Mouse (Mus musculus) CH12.LX (cell line): ENCODE measurements around the gene Atrx. TPM values are rescaled to one million over a fixed set of nuclear protein-coding genes. Genes with fewer than 3 reads are reported as not detected.

ENCODE experiments used
- DNase-seq: peaks from one replicate; pipeline ENCODE4 v3.0.0-alpha.2; 2013; ENCODE audit errors: extremely low read depth
- H3K27ac ChIP-seq: 2 replicates; pipeline ENCODE4 v1.5.1; 2012; ENCODE audit warnings: low read depth, mild to moderate bottlenecking, control low read depth, moderate library complexity; ENCODE audit not compliant: insufficient read depth
- H3K27me3 ChIP-seq: replicated peaks from 2 replicates; pipeline ENCODE3; 2012; ENCODE audit warnings: inconsistent platforms
- H3K36me3 ChIP-seq, 2 experiments: replicated peaks in 1 of 2; 2 replicates each; pipeline versions ENCODE3 to v1.6.1; 2012; ENCODE audit warnings: inconsistent platforms in 1 of 2, low read length in 1 of 2, mild to moderate bottlenecking in 1 of 2, mixed read lengths in 1 of 2, moderate library complexity in 1 of 2; ENCODE audit not compliant: control insufficient read depth in 1 of 2, insufficient read depth in 1 of 2
- H3K4me1 ChIP-seq, 2 experiments: 2 replicates each; pipeline ENCODE4 v1.6.1; 2012; ENCODE audit warnings: inconsistent platforms in 1 of 2, moderate library complexity in 1 of 2; ENCODE audit not compliant: insufficient read depth in 2 of 2, control insufficient read depth in 1 of 2
- H3K4me2 ChIP-seq: 2 replicates; pipeline ENCODE4 v1.6.1; 2012; ENCODE audit warnings: low read depth, mild to moderate bottlenecking, control low read depth; ENCODE audit not compliant: poor library complexity, insufficient read depth, severe bottlenecking
- H3K4me3 ChIP-seq, 3 experiments: fragments of 150-350 bp in 1 of 3; sonication (generic) in 1 of 3; replicated peaks in 1 of 3; 2 replicates each; pipeline versions ENCODE3 to v1.5.1; 2011 to 2012; ENCODE audit warnings: low read depth in 2 of 3, low read length in 2 of 3, mild to moderate bottlenecking in 2 of 3, moderate library complexity in 2 of 3, control low read depth in 1 of 3, improper control_type of control experiment in 1 of 3, inconsistent platforms in 1 of 3, mixed read lengths in 1 of 3; ENCODE audit not compliant: poor library complexity in 1 of 3
- H3K79me2 ChIP-seq: replicated peaks from 2 replicates; pipeline ENCODE4 v1.6.1; 2012; ENCODE audit warnings: mild to moderate bottlenecking, moderate library complexity; ENCODE audit not compliant: control insufficient read depth, poor library complexity, insufficient read depth, severe bottlenecking; ENCODE audit errors: extremely low read depth
- H3K9ac ChIP-seq: 2 replicates; pipeline ENCODE4 v1.6.1; 2012; ENCODE audit warnings: low read depth, mild to moderate bottlenecking, control low read depth, moderate library complexity; ENCODE audit not compliant: insufficient read depth
- H3K9me3 ChIP-seq: replicated peaks from 2 replicates; pipeline ENCODE3; 2012; ENCODE audit warnings: low read length, inconsistent platforms, mixed read lengths
- BHLHE40 ChIP-seq: IDR thresholded peaks from 2 replicates; pipeline ENCODE4 v1.6.1; 2011; ENCODE audit warnings: mild to moderate bottlenecking, low read depth, low read length, improper control_type of control experiment
- CHD1 ChIP-seq: IDR thresholded peaks from 2 replicates; pipeline ENCODE4 v1.6.1; 2012; ENCODE audit warnings: low read depth, low read length, improper control_type of control experiment, inconsistent platforms
- CHD2 ChIP-seq: IDR thresholded peaks from 2 replicates; pipeline ENCODE4 v1.6.1; 2011; ENCODE audit warnings: low read length, improper control_type of control experiment
- CTCF ChIP-seq, 2 experiments: IDR thresholded peaks in 1 of 2; conservative IDR thresholded peaks in 1 of 2; 2 replicates each; pipeline ENCODE4 v1.5.1; 2011 to 2012; ENCODE audit warnings: low read depth in 2 of 2, low read length in 2 of 2, improper control_type of control experiment in 1 of 2, inconsistent platforms in 1 of 2, mild to moderate bottlenecking in 1 of 2, moderate library complexity in 1 of 2
- EP300 ChIP-seq: IDR thresholded peaks from 2 replicates; pipeline ENCODE4 v1.6.1; 2011; ENCODE audit warnings: low read length, improper control_type of control experiment
- GABPA ChIP-seq: IDR thresholded peaks from 2 replicates; pipeline ENCODE4 v1.6.1; 2012; ENCODE audit warnings: low read depth, low read length, improper control_type of control experiment, inconsistent platforms; ENCODE audit not compliant: insufficient replicate concordance
- JUN ChIP-seq: IDR thresholded peaks from 2 replicates; pipeline ENCODE4 v1.6.1; 2011; ENCODE audit warnings: low read depth, mild to moderate bottlenecking, low read length, improper control_type of control experiment, moderate library complexity; ENCODE audit not compliant: insufficient read depth
- MAFK ChIP-seq: IDR thresholded peaks from 2 replicates; pipeline ENCODE4 v1.6.1; 2011; ENCODE audit warnings: low read length, improper control_type of control experiment; ENCODE audit not compliant: insufficient replicate concordance
- MAZ ChIP-seq: IDR thresholded peaks from 2 replicates; pipeline ENCODE4 v1.6.1; 2012; ENCODE audit warnings: low read depth, mild to moderate bottlenecking, inconsistent platforms, low read length, improper control_type of control experiment, moderate library complexity
- MEF2A ChIP-seq: IDR thresholded peaks from 2 replicates; pipeline ENCODE4 v1.6.1; 2014; ENCODE audit warnings: low read depth, mild to moderate bottlenecking, inconsistent platforms, low read length, improper control_type of control experiment, borderline replicate concordance
- MYC ChIP-seq: IDR thresholded peaks from 2 replicates; pipeline ENCODE4 v1.6.1; 2011; ENCODE audit warnings: low read depth, mild to moderate bottlenecking, improper control_type of control experiment, low read length
- NRF1 ChIP-seq: IDR thresholded peaks from 2 replicates; pipeline ENCODE4 v1.6.1; 2014; ENCODE audit warnings: low read depth, mild to moderate bottlenecking, inconsistent platforms, low read length, improper control_type of control experiment, moderate library complexity
- PAX5 ChIP-seq: IDR thresholded peaks from 2 replicates; pipeline ENCODE4 v1.6.1; 2012; ENCODE audit warnings: low read length, inconsistent platforms, mixed read lengths
- POLR2A ChIP-seq: IDR thresholded peaks from 2 replicates; pipeline ENCODE4 v1.6.1; 2011; ENCODE audit warnings: low read depth, mild to moderate bottlenecking, improper control_type of control experiment, low read length
- RAD21 ChIP-seq: IDR thresholded peaks from 2 replicates; pipeline ENCODE4 v1.6.1; 2011; ENCODE audit warnings: low read depth, mild to moderate bottlenecking, low read length, improper control_type of control experiment, moderate library complexity
- SMC3 ChIP-seq: IDR thresholded peaks from 2 replicates; pipeline ENCODE4 v1.6.1; 2011; ENCODE audit warnings: low read depth, low read length, improper control_type of control experiment
- TBP ChIP-seq: conservative IDR thresholded peaks from 2 replicates; pipeline ENCODE4 v1.6.1; 2011; ENCODE audit warnings: low read depth, low read length, improper control_type of control experiment
- UBTF ChIP-seq: IDR thresholded peaks from 2 replicates; pipeline ENCODE4 v1.6.1; 2012; ENCODE audit warnings: low read depth, mild to moderate bottlenecking, inconsistent platforms, low read length, improper control_type of control experiment, moderate library complexity
- USF1 ChIP-seq: IDR thresholded peaks from 2 replicates; pipeline ENCODE4 v1.6.1; 2014; ENCODE audit warnings: low read depth, mild to moderate bottlenecking, inconsistent platforms, low read length, improper control_type of control experiment
- ZKSCAN1 ChIP-seq: IDR thresholded peaks from 2 replicates; pipeline ENCODE4 v1.6.1; 2012; ENCODE audit warnings: low read depth, inconsistent platforms, low read length, improper control_type of control experiment, borderline replicate concordance
- ZNF384 ChIP-seq: IDR thresholded peaks from 2 replicates; pipeline ENCODE4 v1.6.1; 2012; ENCODE audit warnings: low read depth, low read length, improper control_type of control experiment, inconsistent platforms
- dilution Hi-C: fragments of 300-500 bp; cut with MboI; formaldehyde crosslinking; loops from 2 replicates; pipeline ENCODE4 v1.14.3; 2020; ENCODE audit warnings: low sequenced_read_pairs; ENCODE audit not compliant: extremely low pct_unique_long_range_greater_than_20kb, extremely low pct_ligation_motif_present
- in situ Hi-C: fragments of 300-500 bp; cut with MboI; formaldehyde crosslinking; loops from 3 replicates; pipeline ENCODE4 v1.14.3; 2019; ENCODE audit warnings: low sequenced_read_pairs, low pct_ligation_motif_present, low pct_unique_long_range_greater_than_20kb, mixed read lengths
- polyA plus RNA-seq: library from polyadenylated mRNA; unstranded; fragments of >175 nt; gene quantifications from 2 replicates; pipeline ENCODE4 v1.2.1, GENCODE M21; 2012; ENCODE audit warnings: low read depth; ENCODE audit not compliant: insufficient read length
- total RNA-seq, 2 experiments: library from RNA; depleted of rRNA; stranded (reverse); fragments of 300-350 nt in 1 of 2; fragments of >200 nt in 1 of 2; gene quantifications; 2 replicates each; pipeline ENCODE4 v1.2.3; 2012 to 2014

Gene Atrx
- total and polyA plus RNA-seq, 3 experiments: 64.3 to 83.6 (median 64.9) TPM

DNA sequence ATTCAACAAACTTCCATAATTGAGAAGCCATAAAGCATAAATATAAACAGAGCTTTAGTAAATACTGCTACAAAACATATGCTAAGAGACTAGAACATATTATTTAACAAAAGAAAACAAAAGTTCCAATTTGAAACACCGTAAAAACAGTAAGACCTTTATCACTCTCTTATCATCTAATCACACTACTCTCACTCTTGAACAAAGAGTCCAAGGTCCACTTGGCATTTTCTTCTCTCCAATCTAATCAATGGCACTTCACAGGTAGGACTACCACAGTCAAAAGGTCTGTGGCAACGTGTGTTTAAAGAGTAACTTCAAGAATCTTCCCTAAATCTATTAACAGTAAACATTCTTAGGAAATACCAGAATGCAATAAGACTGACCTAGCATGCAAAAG is 42.3 kb downstream of the Atrx start:
- dilution Hi-C loops (no loop called here), in situ Hi-C loops (no loop called here)
- Histone ChIP-seq H3K36me3 (peaks cover 8 to 20% of the 10 kb centered on the region in 2 experiments), H3K4me1 (no peaks in the 10 kb centered on the region), H3K27me3 (no peaks in the 10 kb centered on the region), H3K4me2 (no peak overlapping the region), H3K79me2 (peaks cover 5% of the 10 kb centered on the region; the same call in 1 of the 2 replicates), H3K27ac (no peak overlapping the region), H3K9ac (no peak overlapping the region), H3K9me3 (no peaks in the 10 kb centered on the region), H3K4me3 (no peak overlapping the region)
- no peak for DNase-seq
- TF ChIP-seq ZNF384 (no peak), MAFK (no peak), POLR2A (no peak), MAZ (no peak), GABPA (no peak), BHLHE40 (no peak), MYC (no peak), EP300 (no peak), MEF2A (no peak), CHD1 (no peak), TBP (no peak), PAX5 (no peak)

DNA sequence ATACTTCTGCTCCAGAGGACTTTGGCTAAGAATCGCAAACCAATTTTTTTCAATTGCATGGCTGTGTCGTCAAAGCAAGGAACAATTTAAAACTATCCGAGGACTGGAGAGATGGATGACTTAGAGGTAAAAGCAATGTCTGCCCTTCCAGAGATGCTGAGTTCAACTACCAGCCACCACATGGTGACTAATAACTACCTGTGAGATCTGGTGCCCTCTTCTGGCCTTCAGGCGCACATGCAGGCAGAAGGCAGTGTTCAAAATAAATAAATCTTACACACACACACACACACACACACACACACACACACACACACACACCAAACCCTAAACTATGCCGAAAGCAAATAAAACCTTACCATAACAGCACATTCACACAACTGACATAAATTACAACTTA is 64.8 kb downstream of the Atrx start:
- Histone ChIP-seq H3K9ac (no peak overlapping the region), H3K4me2 (no peak overlapping the region), H3K4me1 (no peaks in the 10 kb centered on the region), H3K9me3 (no peaks in the 10 kb centered on the region), H3K79me2 (no peaks in the 10 kb centered on the region), H3K27me3 (no peaks in the 10 kb centered on the region), H3K4me3 (no peak overlapping the region), H3K27ac (no peak overlapping the region), H3K36me3 (peaks cover 3 to 15% of the 10 kb centered on the region in 2 experiments)
- peak; percentile 42 for DNase-seq
- in situ Hi-C loops: no loop called here
- no peak for TF ChIP-seq USF1
- TF ChIP-seq SMC3: peak; percentile 25; the same call in 1 of the 2 replicates
- TF ChIP-seq JUN: no peak
- no peak for TF ChIP-seq CHD2
- peak; percentile 6 for TF ChIP-seq RAD21
- TF ChIP-seq UBTF: no peak
- TF ChIP-seq MEF2A: no peak
- TF ChIP-seq ZKSCAN1: no peak
- no peak for TF ChIP-seq NRF1
- TF ChIP-seq MYC: peak; percentile 52; the same call in 1 of the 2 replicates
- peak in 1 of 2 experiments; percentile 48; a peak in 2 of 4 replicates for TF ChIP-seq CTCF (conservative IDR thresholded peaks at IDR 0.05 in 1 of 2, IDR thresholded peaks at IDR 0.05 in 1 of 2; ENCODE audit: low read depth in 2 of 2, low read length in 2 of 2)
- dilution Hi-C loops: no loop called here
